In the genomic region with DNA sequence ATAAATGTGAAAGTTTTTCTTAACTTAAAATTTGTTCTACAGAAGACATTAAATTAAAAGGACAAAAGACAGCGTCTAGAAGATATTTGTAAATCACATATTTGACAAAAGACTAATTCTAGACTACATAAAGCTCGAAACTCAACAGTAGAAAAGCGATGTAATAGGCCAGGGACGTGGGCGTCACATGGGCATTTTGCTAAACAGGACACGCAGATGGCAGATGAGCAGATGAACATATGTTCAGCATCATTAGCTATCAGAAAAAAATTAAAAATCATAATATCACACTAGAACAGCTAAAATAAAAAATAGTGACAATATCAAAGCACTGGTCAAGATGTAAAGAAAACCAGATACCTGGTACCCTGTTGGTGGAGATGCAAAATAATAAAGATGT, we compare ENCODE assay signal across 23 mouse cellular contexts.
"Had no signal": no experiment of that assay in that cellular context is flagged by ENCODE, and none has a peak within 500 bp of the region (broad histone marks: within the 10 kb centered on the region; RNA-seq: fewer than 3 reads in every experiment).

No protein-coding gene starts in this region.

- H3K27ac ChIP-seq: embryonic facial prominence, embryonic 10.5 days; embryonic facial prominence, embryonic 12.5 days; embryonic facial prominence, embryonic 13.5 days; embryonic facial prominence, embryonic 15.5 days; forebrain, embryonic 10.5 days; forebrain, embryonic 12.5 days; forebrain, embryonic 13.5 days; forebrain, embryonic 15.5 days; gastrocnemius, adult 2 months; heart, adult 2 months had no signal

- H3K27me3 ChIP-seq: embryonic facial prominence, embryonic 12.5 days; embryonic facial prominence, embryonic 13.5 days; embryonic facial prominence, embryonic 15.5 days; heart, embryonic 12.5 days had no signal

- H3K36me3 ChIP-seq: forebrain, embryonic 10.5 days; forebrain, embryonic 12.5 days; forebrain, embryonic 15.5 days had no signal

- H3K9me3 ChIP-seq: embryonic facial prominence, embryonic 10.5 days; embryonic facial prominence, embryonic 12.5 days; embryonic facial prominence, embryonic 13.5 days; embryonic facial prominence, embryonic 15.5 days; forebrain, embryonic 10.5 days; forebrain, embryonic 12.5 days; forebrain, embryonic 13.5 days; forebrain, embryonic 15.5 days; heart, embryonic 12.5 days had no signal

- H3K4me3 ChIP-seq: embryonic facial prominence, embryonic 10.5 days; embryonic facial prominence, embryonic 12.5 days; embryonic facial prominence, embryonic 13.5 days; embryonic facial prominence, embryonic 15.5 days; erythroblast, embryonic 14.5 days; forebrain, embryonic 10.5 days; forebrain, embryonic 12.5 days; forebrain, embryonic 13.5 days; forebrain, embryonic 15.5 days; gastrocnemius, adult 2 months; heart, adult 2 months; heart, embryonic 12.5 days had no signal

- DNase-seq: cerebellum, adult 8-10 months; cerebellum, postnatal 14 days; cerebellum, postnatal 36 days; embryo, embryonic 11 days; forebrain, postnatal 0 days; gastrocnemius, adult 2 months; gastrocnemius, postnatal 10 days; gastrocnemius, postnatal 14 days; gastrocnemius, postnatal 25 days; gastrocnemius, postnatal 36 days; heart, adult 11 months; heart, adult 18-20 months; heart, adult 2 months had no signal

- H3K4me1 ChIP-seq: embryonic facial prominence, embryonic 13.5 days; forebrain, embryonic 13.5 days; forebrain, embryonic 15.5 days had no signal
